Mouse (Mus musculus) limb, embryonic 14.5 days (tissue): ENCODE measurements around the gene Orai3. TPM values are rescaled to one million over a fixed set of nuclear protein-coding genes. Genes with fewer than 3 reads are reported as not detected.

Experiments used
- ATAC-seq: fragments of 200-750 bp; cut with Nextera tagmentation; 2 replicates; pipeline ENCODE4 v1.8.0; 2017; ENCODE audit warnings: low read depth, moderate number of reproducible peaks, moderate TSS enrichment; ENCODE audit not compliant: low FRiP score
- DNase-seq: peaks from one replicate; pipeline ENCODE4 v3.0.0-alpha.2; 2015; ENCODE audit warnings: low spot score
- H3K27ac ChIP-seq: fragments of 300-500 bp; sonication (generic); replicated peaks from 2 replicates; pipeline ENCODE4 v1.5.1; 2014; ENCODE audit warnings: low read depth, mild to moderate bottlenecking, low read length, moderate library complexity, mixed read lengths
- H3K27me3 ChIP-seq: fragments of 300-500 bp; sonication (generic); 2 replicates; pipeline ENCODE4 v1.6.1; 2014; ENCODE audit warnings: low read length, mixed read lengths; ENCODE audit not compliant: control insufficient read depth, insufficient read depth
- H3K36me3 ChIP-seq: fragments of 300-500 bp; sonication (generic); 2 replicates; pipeline ENCODE4 v1.6.1; 2014; ENCODE audit warnings: mild to moderate bottlenecking, low read length, moderate library complexity, mixed read lengths; ENCODE audit not compliant: control insufficient read depth, insufficient read depth
- H3K4me1 ChIP-seq: fragments of 300-500 bp; sonication (generic); 2 replicates; pipeline ENCODE4 v1.6.1; 2014; ENCODE audit warnings: antibody characterized with exemption, low read length, mixed read lengths; ENCODE audit not compliant: control insufficient read depth, insufficient read depth
- H3K4me2 ChIP-seq: fragments of 300-500 bp; sonication (generic); replicated peaks from 2 replicates; pipeline ENCODE4 v1.6.1; 2014; ENCODE audit warnings: low read depth, mild to moderate bottlenecking, low read length, moderate library complexity; ENCODE audit not compliant: severe bottlenecking
- H3K4me3 ChIP-seq: fragments of 300-500 bp; sonication (generic); replicated peaks from 2 replicates; pipeline ENCODE4 v1.5.1; 2014; ENCODE audit warnings: low read length
- H3K9ac ChIP-seq: fragments of 300-500 bp; sonication (generic); 2 replicates; pipeline ENCODE4 v1.6.1; 2014; ENCODE audit warnings: mild to moderate bottlenecking, low read depth, low read length, moderate library complexity; ENCODE audit not compliant: severe bottlenecking
- H3K9me3 ChIP-seq: fragments of 300-500 bp; sonication (generic); 2 replicates; pipeline ENCODE4 v1.6.1; 2016; ENCODE audit warnings: low read length; ENCODE audit not compliant: control insufficient read depth
- POLR2A ChIP-seq: fragments of 200-500 bp; IDR thresholded peaks from 2 replicates; pipeline ENCODE4 v1.8.0; 2012; ENCODE audit warnings: inconsistent platforms, mild to moderate bottlenecking, moderate library complexity, borderline replicate concordance; ENCODE audit not compliant: insufficient read depth, insufficient read length; ENCODE audit errors: extremely low read depth
- WGBS: fragments of 180-500 bp; shearing (Covaris S2); extraction: QIAGEN DNeasy Blood & Tissue Kit; methylation state at CpG from one replicate; pipeline ENCODE4 v1.1.7; 2014; 5-methylcytosine and 5-hydroxymethylcytosine counted together
- polyA plus RNA-seq, 2 experiments: library from polyadenylated mRNA; depleted of rRNA in 1 of 2; stranded (reverse) in 1 of 2; unstranded in 1 of 2; fragments of >200 nt; fragmentation: Nextera tagmentation in 1 of 2; extraction: Ambion mirVana in 1 of 2; gene quantifications; 2 replicates each; pipeline versions ENCODE4 v1.2.1 to v1.2.3; 2012 to 2014

Gene Orai3
- polyA plus RNA-seq, 2 experiments: 10.5 to 22.8 TPM

DNA sequence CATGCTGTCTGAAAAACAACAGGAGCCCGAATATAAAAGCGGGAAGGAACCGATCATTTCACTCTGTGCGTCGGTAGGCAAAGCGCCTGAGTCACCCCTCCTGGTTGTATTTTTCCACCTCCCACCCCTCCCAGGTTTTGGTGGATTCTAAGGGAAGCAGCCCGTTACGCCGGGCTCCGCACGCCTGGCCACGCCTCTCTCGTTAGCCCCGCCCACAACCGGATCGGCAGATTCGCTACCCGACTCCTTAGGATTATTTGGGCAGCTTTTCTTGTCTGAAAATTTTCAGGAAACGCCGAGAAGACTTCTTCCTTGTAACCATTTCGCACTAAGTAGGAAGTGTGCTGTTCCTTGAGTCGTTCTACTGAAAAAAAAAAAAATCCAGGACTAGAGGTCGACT lies 6.8 kb downstream of the Orai3 start, which contains the start of gene Setd1a:
TSS of gene Setd1a (plus strand) at position 245 of the 400 bp plus-strand sequence.
- Histone ChIP-seq H3K4me2 (peak within 1 kb of the TSS; percentile 74), H3K27me3 (no peaks in the 10 kb centered on the region), H3K4me3 (peak within 1 kb of the TSS; percentile 94), H3K4me1 (peaks cover 12% of the 10 kb centered on the region; the same call in 1 of the 2 replicates), H3K9me3 (no peaks in the 10 kb centered on the region), H3K27ac (peak within 1 kb of the TSS; percentile 96), H3K36me3 (peaks cover 27% of the 10 kb centered on the region), H3K9ac (peak within 1 kb of the TSS; percentile 92)
- under 1% methylated on average over 23 of the region's 23 CpGs for WGBS
- DNase-seq (peak; percentile 89), ATAC-seq (peak; percentile 77)
- 0 out of 2 replicates have a peak, but pooled peaks have one; percentile 7 for TF ChIP-seq POLR2A

DNA sequence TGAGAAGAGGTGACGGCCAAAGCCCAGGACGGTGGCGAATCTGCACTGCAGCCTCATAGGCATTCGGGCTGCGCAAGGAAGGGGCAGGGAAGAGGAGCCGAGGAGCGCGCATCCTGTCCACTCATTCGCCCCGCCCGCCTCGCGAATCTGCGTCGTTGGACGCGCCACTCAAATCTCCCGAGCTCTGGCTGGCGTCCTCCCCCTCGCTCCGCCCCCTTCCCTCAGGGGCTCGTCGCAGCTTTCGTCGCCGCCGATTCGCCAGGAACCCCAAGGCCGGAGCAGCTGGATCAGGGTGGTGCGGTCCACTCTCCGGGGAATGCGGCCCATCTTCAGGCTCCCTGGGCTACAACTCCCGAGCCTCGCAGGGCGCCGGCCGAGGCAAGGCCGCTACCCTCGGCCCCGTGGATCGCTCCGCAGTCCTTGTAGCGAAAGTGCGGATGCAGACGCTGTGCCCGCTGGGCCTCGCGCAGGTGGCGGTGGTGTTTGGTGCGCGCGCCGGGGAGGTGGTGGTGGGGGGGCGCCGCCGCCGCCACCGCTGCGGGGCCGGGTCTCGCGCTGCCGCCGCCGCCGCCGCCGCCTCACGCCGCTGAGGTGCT lies 7.4 kb downstream of the Orai3 start:
- under 1% methylated on average over 50 of the region's 70 CpGs for WGBS
- peaks cover 12% of the 10 kb centered on the region; the same call in 1 of the 2 replicates for H3K4me1 ChIP-seq
- TF ChIP-seq POLR2A: peak; percentile 73; the same call in 1 of the 2 replicates
- H3K9me3 ChIP-seq: no peaks in the 10 kb centered on the region
- peak overlapping the region; percentile 92 for H3K9ac ChIP-seq
- DNase-seq (peak; percentile 96), ATAC-seq (peak; percentile 90)
- H3K27ac ChIP-seq: peak overlapping the region; percentile 96
- H3K27me3 ChIP-seq: no peaks in the 10 kb centered on the region
- peaks cover 32% of the 10 kb centered on the region for H3K36me3 ChIP-seq
- peak overlapping the region; percentile 74 for H3K4me2 ChIP-seq
- peak overlapping the region; percentile 94 for H3K4me3 ChIP-seq

DNA sequence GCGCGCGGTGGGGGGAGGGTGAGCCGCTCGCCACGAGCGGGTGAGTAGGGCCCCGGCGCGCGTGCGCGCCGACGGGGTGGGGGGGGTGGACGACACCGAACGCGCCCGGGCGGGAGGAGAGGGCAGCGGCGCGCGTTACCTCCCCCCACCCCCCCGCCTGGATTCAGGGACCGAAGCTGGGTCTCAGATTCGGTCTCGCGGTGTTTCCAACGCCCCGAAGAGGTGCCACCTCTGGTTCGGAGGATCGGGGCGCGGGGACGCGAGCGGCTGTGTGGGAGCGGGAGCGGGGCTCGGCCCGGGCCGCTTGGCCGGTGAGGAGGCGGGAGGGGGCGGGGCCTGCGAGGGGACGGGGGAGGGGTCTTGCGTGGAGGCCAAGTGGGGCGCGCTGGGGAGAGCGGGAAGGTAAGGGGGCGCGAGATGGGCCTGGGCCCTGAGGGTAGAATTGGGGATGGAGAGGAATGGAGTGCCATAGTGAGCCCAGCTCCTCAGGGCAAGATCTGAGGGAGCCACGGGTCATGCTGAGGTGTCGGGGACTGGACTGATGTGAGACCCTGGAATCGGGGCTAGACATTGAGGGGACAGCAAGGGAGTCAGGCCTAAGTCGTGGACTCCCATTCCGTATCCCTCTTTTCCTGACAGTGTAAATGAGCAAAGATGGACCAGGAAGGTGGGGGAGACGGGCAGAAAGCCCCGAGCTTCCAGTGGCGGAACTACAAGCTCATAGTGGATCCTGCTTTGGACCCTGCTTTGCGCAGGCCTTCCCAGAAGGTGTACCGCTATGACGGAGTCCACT lies 8.1 kb downstream of the Orai3 start:
- H3K9me3 ChIP-seq: no peaks in the 10 kb centered on the region
- ATAC-seq (peak; percentile 51), DNase-seq (peak; percentile 46)
- peaks cover 12% of the 10 kb centered on the region; the same call in 1 of the 2 replicates for H3K4me1 ChIP-seq
- H3K27me3 ChIP-seq: no peaks in the 10 kb centered on the region
- H3K36me3 ChIP-seq: peaks cover 39% of the 10 kb centered on the region
- H3K9ac ChIP-seq: peak overlapping the region; percentile 92
- 0 out of 2 replicates have a peak, but pooled peaks have one; percentile 9 for TF ChIP-seq POLR2A
- peak overlapping the region; percentile 94 for H3K4me3 ChIP-seq
- H3K27ac ChIP-seq: peak overlapping the region; percentile 96
- 9% methylated on average over 42 of the region's 66 CpGs for WGBS
- H3K4me2 ChIP-seq: peak overlapping the region; percentile 74

DNA sequence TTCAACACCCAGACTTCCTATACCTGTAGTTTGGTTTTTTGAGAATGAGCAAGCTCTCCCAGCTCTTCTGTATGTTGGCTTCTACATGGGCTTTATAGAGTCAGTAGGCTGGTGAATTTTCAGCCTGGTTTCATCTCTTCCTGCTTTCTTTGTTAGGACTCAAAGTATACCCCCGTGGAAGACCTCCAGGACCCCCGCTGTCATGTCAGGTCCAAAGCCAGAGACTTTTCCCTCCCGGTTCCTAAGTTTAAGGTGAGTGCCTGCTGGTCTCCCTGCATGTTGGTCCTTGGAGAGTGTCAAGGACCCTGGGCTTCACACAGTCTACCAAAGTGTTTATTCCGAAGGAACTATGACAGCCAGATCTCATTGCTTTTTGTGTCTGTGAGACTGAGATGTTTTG lies 8.7 kb downstream of the Orai3 start:
- H3K4me2 ChIP-seq: peak overlapping the region; percentile 74
- H3K9ac ChIP-seq: peak overlapping the region; percentile 92; the same call in 1 of the 2 replicates
- peaks cover 12% of the 10 kb centered on the region; the same call in 1 of the 2 replicates for H3K4me1 ChIP-seq
- H3K4me3 ChIP-seq: peak overlapping the region; percentile 94
- no peak for TF ChIP-seq POLR2A
- no peaks in the 10 kb centered on the region for H3K9me3 ChIP-seq
- ATAC-seq (no peak), DNase-seq (no peak)
- no peaks in the 10 kb centered on the region for H3K27me3 ChIP-seq
- WGBS: 73% methylated on average over 4 of the region's 4 CpGs
- H3K27ac ChIP-seq: no peak overlapping the region
- H3K36me3 ChIP-seq: peaks cover 42% of the 10 kb centered on the region

DNA sequence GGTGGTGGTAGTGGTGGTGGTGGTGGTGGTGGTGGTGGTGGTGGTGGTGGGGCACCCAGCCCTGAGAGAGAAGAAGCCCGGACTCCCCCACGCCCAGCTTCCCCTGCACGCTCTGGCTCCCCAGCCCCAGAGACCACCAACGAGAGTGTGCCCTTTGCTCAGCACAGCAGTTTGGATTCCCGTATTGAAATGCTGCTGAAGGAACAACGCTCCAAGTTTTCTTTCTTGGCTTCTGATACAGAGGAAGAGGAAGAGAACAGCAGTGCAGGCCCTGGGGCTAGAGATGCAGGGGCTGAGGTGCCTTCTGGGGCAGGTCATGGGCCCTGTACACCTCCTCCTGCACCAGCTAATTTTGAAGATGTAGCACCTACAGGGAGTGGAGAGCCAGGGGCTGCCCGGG lies 15.7 kb downstream of the Orai3 start, which contains the start of gene Gm49388:
TSS of gene Gm49388 (plus strand) at position 301 of the 400 bp plus-strand sequence.
- Histone ChIP-seq H3K27me3 (no peaks in the 10 kb centered on the region), H3K27ac (no peak within 1 kb of the TSS), H3K4me2 (no peak within 1 kb of the TSS), H3K9ac (no peak within 1 kb of the TSS), H3K9me3 (no peaks in the 10 kb centered on the region), H3K36me3 (peaks cover 96% of the 10 kb centered on the region), H3K4me1 (no peaks in the 10 kb centered on the region), H3K4me3 (no peak within 1 kb of the TSS)
- TF ChIP-seq POLR2A: no peak
- no peak for DNase-seq
- WGBS: 92% methylated on average over 4 of the region's 7 CpGs
- ATAC-seq: no peak
